Mouse (Mus musculus) limb, embryonic 14.5 days (tissue): ENCODE measurements around the gene Apmap. TPM values are rescaled to one million over a fixed set of nuclear protein-coding genes. Genes with fewer than 3 reads are reported as not detected.

Experiments used
- ATAC-seq: fragments of 200-750 bp; cut with Nextera tagmentation; 2 replicates; pipeline ENCODE4 v1.8.0; 2017; ENCODE audit warnings: low read depth, moderate number of reproducible peaks, moderate TSS enrichment; ENCODE audit not compliant: low FRiP score
- DNase-seq: peaks from one replicate; pipeline ENCODE4 v3.0.0-alpha.2; 2015; ENCODE audit warnings: low spot score
- H3K27ac ChIP-seq: fragments of 300-500 bp; sonication (generic); replicated peaks from 2 replicates; pipeline ENCODE4 v1.5.1; 2014; ENCODE audit warnings: low read depth, mild to moderate bottlenecking, low read length, moderate library complexity, mixed read lengths
- H3K27me3 ChIP-seq: fragments of 300-500 bp; sonication (generic); 2 replicates; pipeline ENCODE4 v1.6.1; 2014; ENCODE audit warnings: low read length, mixed read lengths; ENCODE audit not compliant: control insufficient read depth, insufficient read depth
- H3K36me3 ChIP-seq: fragments of 300-500 bp; sonication (generic); 2 replicates; pipeline ENCODE4 v1.6.1; 2014; ENCODE audit warnings: mild to moderate bottlenecking, low read length, moderate library complexity, mixed read lengths; ENCODE audit not compliant: control insufficient read depth, insufficient read depth
- H3K4me1 ChIP-seq: fragments of 300-500 bp; sonication (generic); 2 replicates; pipeline ENCODE4 v1.6.1; 2014; ENCODE audit warnings: antibody characterized with exemption, low read length, mixed read lengths; ENCODE audit not compliant: control insufficient read depth, insufficient read depth
- H3K4me2 ChIP-seq: fragments of 300-500 bp; sonication (generic); replicated peaks from 2 replicates; pipeline ENCODE4 v1.6.1; 2014; ENCODE audit warnings: low read depth, mild to moderate bottlenecking, low read length, moderate library complexity; ENCODE audit not compliant: severe bottlenecking
- H3K4me3 ChIP-seq: fragments of 300-500 bp; sonication (generic); replicated peaks from 2 replicates; pipeline ENCODE4 v1.5.1; 2014; ENCODE audit warnings: low read length
- H3K9ac ChIP-seq: fragments of 300-500 bp; sonication (generic); 2 replicates; pipeline ENCODE4 v1.6.1; 2014; ENCODE audit warnings: mild to moderate bottlenecking, low read depth, low read length, moderate library complexity; ENCODE audit not compliant: severe bottlenecking
- H3K9me3 ChIP-seq: fragments of 300-500 bp; sonication (generic); 2 replicates; pipeline ENCODE4 v1.6.1; 2016; ENCODE audit warnings: low read length; ENCODE audit not compliant: control insufficient read depth
- POLR2A ChIP-seq: fragments of 200-500 bp; IDR thresholded peaks from 2 replicates; pipeline ENCODE4 v1.8.0; 2012; ENCODE audit warnings: inconsistent platforms, mild to moderate bottlenecking, moderate library complexity, borderline replicate concordance; ENCODE audit not compliant: insufficient read depth, insufficient read length; ENCODE audit errors: extremely low read depth
- WGBS: fragments of 180-500 bp; shearing (Covaris S2); extraction: QIAGEN DNeasy Blood & Tissue Kit; methylation state at CpG from one replicate; pipeline ENCODE4 v1.1.7; 2014; 5-methylcytosine and 5-hydroxymethylcytosine counted together
- polyA plus RNA-seq, 2 experiments: library from polyadenylated mRNA; depleted of rRNA in 1 of 2; stranded (reverse) in 1 of 2; unstranded in 1 of 2; fragments of >200 nt; fragmentation: Nextera tagmentation in 1 of 2; extraction: Ambion mirVana in 1 of 2; gene quantifications; 2 replicates each; pipeline versions ENCODE4 v1.2.1 to v1.2.3; 2012 to 2014

The Apmap gene
- polyA plus RNA-seq, 2 experiments: 30.9 to 39.5 TPM

DNA sequence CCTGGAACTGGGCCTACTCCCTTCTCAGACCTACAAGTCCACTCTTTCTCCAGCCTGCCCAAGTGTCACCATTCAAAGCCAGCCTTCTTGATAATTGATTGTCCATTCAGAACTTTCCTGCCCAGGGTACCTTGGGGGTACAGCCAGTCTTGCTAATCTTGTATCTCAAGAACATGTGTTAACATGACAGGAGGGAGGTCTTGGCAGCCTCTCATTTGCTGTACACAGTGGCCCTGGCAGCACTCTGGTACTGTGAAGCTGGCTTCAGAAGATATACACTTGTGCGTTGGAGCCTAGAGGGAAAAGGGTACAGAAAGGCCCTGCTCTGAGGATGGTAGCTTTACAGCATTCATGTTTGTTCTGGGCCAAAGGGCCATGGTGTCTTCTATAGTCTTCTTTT is 32.1 kb downstream of the Apmap start:
- ATAC-seq (no peak), DNase-seq (no peak)
- no peak for TF ChIP-seq POLR2A
- no peak overlapping the region for H3K27ac ChIP-seq
- no peaks in the 10 kb centered on the region for H3K4me1 ChIP-seq
- H3K27me3 ChIP-seq: no peaks in the 10 kb centered on the region
- no peaks in the 10 kb centered on the region; the same call in 1 of the 2 replicates for H3K36me3 ChIP-seq
- H3K4me2 ChIP-seq: no peak overlapping the region
- no peak overlapping the region for H3K4me3 ChIP-seq
- WGBS: 96% methylated on average over 1 of the region's 1 CpGs
- no peaks in the 10 kb centered on the region for H3K9me3 ChIP-seq
- no peak overlapping the region for H3K9ac ChIP-seq

- Histone ChIP-seq H3K4me1 (no peaks in the 10 kb centered on the region), H3K27ac (no peak overlapping the region), H3K36me3 (no peaks in the 10 kb centered on the region), H3K9me3 (no peaks in the 10 kb centered on the region), H3K27me3 (no peaks in the 10 kb centered on the region), H3K4me2 (no peak overlapping the region), H3K4me3 (no peak overlapping the region), H3K9ac (no peak overlapping the region)
- WGBS: 89% methylated on average over 3 of the region's 3 CpGs
- ATAC-seq (no peak), DNase-seq (no peak)
- no peak for TF ChIP-seq POLR2A
These were observed 35.9 kb downstream of the Apmap start for GRCm38 (mm10) chr2:150572463-150572862.

DNA sequence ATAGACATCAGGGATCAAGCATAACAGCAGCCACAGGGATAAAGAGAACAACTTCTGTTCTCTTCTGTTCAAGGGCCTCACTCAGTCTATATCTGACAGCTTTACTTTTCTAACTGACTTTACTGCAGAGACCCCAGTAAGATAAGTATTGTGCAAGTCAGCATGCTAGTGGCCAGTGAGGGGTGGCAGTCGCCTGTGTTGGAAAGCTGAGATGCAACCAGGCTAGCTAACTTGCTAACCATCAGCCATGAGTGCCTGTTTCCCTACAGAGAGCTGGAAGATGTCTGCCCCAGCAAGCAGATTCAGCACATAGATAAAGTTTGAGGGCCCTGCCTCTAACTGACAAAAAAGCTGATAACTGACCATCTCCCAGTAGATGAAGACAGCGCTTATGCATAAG is 37.6 kb downstream of the Apmap start:
- 89% methylated on average over 2 of the region's 2 CpGs for WGBS
- no peaks in the 10 kb centered on the region for H3K36me3 ChIP-seq
- no peaks in the 10 kb centered on the region for H3K9me3 ChIP-seq
- H3K4me2 ChIP-seq: no peak overlapping the region
- ATAC-seq (no peak), DNase-seq (no peak)
- H3K27me3 ChIP-seq: no peaks in the 10 kb centered on the region
- no peak overlapping the region for H3K4me3 ChIP-seq
- no peaks in the 10 kb centered on the region for H3K4me1 ChIP-seq
- no peak overlapping the region for H3K27ac ChIP-seq
- TF ChIP-seq POLR2A: no peak
- H3K9ac ChIP-seq: no peak overlapping the region

GRCm38 (mm10) chr2:150569847-150570590 is 38.3 kb downstream of the Apmap start, which contains the start of gene Cst7:
TSS of gene Cst7 (plus strand) at chr2:150570415.
- no peak for TF ChIP-seq POLR2A
- no peak within 1 kb of the TSS for H3K4me3 ChIP-seq
- no peaks in the 10 kb centered on the region for H3K4me1 ChIP-seq
- H3K27me3 ChIP-seq: no peaks in the 10 kb centered on the region
- H3K27ac ChIP-seq: no peak within 1 kb of the TSS
- H3K9ac ChIP-seq: no peak within 1 kb of the TSS
- no peaks in the 10 kb centered on the region for H3K36me3 ChIP-seq
- H3K4me2 ChIP-seq: no peak within 1 kb of the TSS
- DNase-seq (no peak), ATAC-seq (no peak)
- WGBS: 75% methylated on average over 11 of the region's 11 CpGs
- H3K9me3 ChIP-seq: no peaks in the 10 kb centered on the region

DNA sequence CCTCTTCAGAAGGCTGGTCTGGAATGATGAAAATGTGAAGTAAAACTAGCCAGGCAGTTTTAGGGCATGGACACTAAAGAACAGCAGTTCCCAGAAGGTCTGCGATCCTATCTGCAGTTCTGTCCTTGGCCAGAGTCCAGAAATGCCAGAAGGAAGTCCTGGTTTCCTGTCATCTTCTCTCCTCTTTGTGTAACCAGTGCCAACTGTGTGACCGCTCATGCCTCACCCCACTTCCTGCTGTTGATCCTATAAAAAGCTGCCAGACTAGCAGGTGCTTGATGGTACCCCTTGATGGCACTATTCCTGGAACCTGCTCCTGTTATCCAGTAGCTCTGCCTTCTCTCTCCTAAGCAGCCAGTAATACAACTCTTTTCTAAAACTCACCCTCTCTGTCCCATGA is 41.3 kb downstream of the Apmap start:
- Histone ChIP-seq H3K36me3 (no peaks in the 10 kb centered on the region), H3K27me3 (no peaks in the 10 kb centered on the region), H3K4me3 (no peak overlapping the region), H3K4me1 (no peaks in the 10 kb centered on the region), H3K27ac (no peak overlapping the region), H3K9me3 (no peaks in the 10 kb centered on the region), H3K9ac (no peak overlapping the region), H3K4me2 (no peak overlapping the region)
- TF ChIP-seq POLR2A: no peak
- 90% methylated on average over 2 of the region's 2 CpGs for WGBS
- ATAC-seq (no peak), DNase-seq (no peak)
